14 mouse cellular contexts compared by ENCODE assay signal in genomic region chr16:30616281-30616680, GRCm38 (mm10). TPM values are rescaled to one million over a fixed set of nuclear protein-coding genes. Genes with fewer than 3 reads are reported as not detected.
A peak's percentile ranks its signal among the peaks of the same experiment; 100 is the strongest.
DNase-seq lines count a peak whose midpoint lies in the region.
"Had no signal": no experiment of that assay in that cellular context is flagged by ENCODE, and none has a peak within 500 bp of the region (broad histone marks: within the 10 kb centered on the region; RNA-seq: fewer than 3 reads in every experiment).

No protein-coding gene starts in this region.

- peak; percentile 69 for DNase-seq in adrenal gland, adult 2 months
- no peak for DNase-seq in adrenal gland, postnatal 4 days (ENCODE audit: low spot score in 2 of 2)
- peak; percentile 66 for DNase-seq in adrenal gland, adult 8-10 months
- DNase-seq in adrenal gland, postnatal 10 days, result peak; percentile 50
- peak; percentile 33 to 42 for DNase-seq in adrenal gland, postnatal 36 days
- DNase-seq in left cerebral cortex, postnatal 25 days (ENCODE audit: low spot score in 2 of 2), result no peak
- no peak for DNase-seq in spleen, postnatal 10 days (ENCODE audit: low spot score in 2 of 2)
- no peak for DNase-seq in cerebellum, postnatal 10 days
- DNase-seq: cerebellum, adult 11-12 months; cerebellum, adult 2 months; cerebellum, adult 9-10 months; cerebellum, postnatal 14 days; cerebellum, postnatal 36 days; embryo, embryonic 11 days had no signal

- intact Hi-C loops in left cerebral cortex, postnatal 25 days (cut with DNase I), result loop anchor here (5.0 kb wide), 1 partner anchor 266 kb away; no protein-coding TSS in a partner anchor

RNA-seq across cellular contexts. Expression of gene Fam43a, which starts 16.8 kb away (rescaled TPM):
- 10 to 100 TPM; 17.2 to 27.0 TPM for total RNA-seq in adrenal gland, adult 2 months (2021)
- 50.9 and 52.9 TPM in 2 replicates for polyA plus RNA-seq in adrenal gland, adult 2 months (2012; rRNA removed)
- total RNA-seq in adrenal gland, postnatal 4 days (2021), result 10 to 100 TPM; 45.6 to 51.8 TPM
- total RNA-seq in adrenal gland, adult 8-10 months (2022), result 10 to 100 TPM; 36.5 to 45.0 (median 38.5) TPM
- 10 to 100 TPM; 37.4 to 47.7 TPM for total RNA-seq in adrenal gland, postnatal 10 days (2021)
- 10 to 100 TPM; 23.6 to 27.5 TPM for total RNA-seq in adrenal gland, postnatal 36 days (2021)
- total RNA-seq in left cerebral cortex, postnatal 25 days (2021), result 10 to 100 TPM; 11.8 to 14.2 TPM

RNA-seq across cellular contexts. Expression of gene Lsg1, which starts 28.9 kb away (rescaled TPM):
- total RNA-seq in adrenal gland, adult 2 months (2021), result 10 to 100 TPM; 34.9 to 35.0 TPM
- 6.0 and 8.0 TPM in 2 replicates for polyA plus RNA-seq in adrenal gland, adult 2 months (2012; rRNA removed)
- total RNA-seq in adrenal gland, postnatal 4 days (2021), result 10 to 100 TPM; 51.5 to 52.0 TPM
- 10 to 100 TPM; 36.7 to 47.3 (median 40.5) TPM for total RNA-seq in adrenal gland, adult 8-10 months (2022)
- total RNA-seq in adrenal gland, postnatal 10 days (2021), result 10 to 100 TPM; 34.4 to 35.2 TPM
- total RNA-seq in adrenal gland, postnatal 36 days (2021), result 10 to 100 TPM; 36.7 to 37.2 TPM
- 10 to 100 TPM; 16.6 to 17.9 TPM for total RNA-seq in left cerebral cortex, postnatal 25 days (2021)

Comparison
In these comparisons a context has a peak if more than half of its experiments do, and no peak if none do; other contexts are left out.
1. DNase-seq: peak in adrenal gland, adult 2 months (single experiment), adrenal gland, adult 8-10 months (single experiment), adrenal gland, postnatal 10 days (single experiment) and adrenal gland, postnatal 36 days (2 of 2); none in adrenal gland, postnatal 4 days (0 of 2), left cerebral cortex, postnatal 25 days (0 of 2), spleen, postnatal 10 days (0 of 2) and cerebellum, postnatal 10 days (0 of 2).